Mouse (Mus musculus) thymus, adult 2 months (tissue): Measurements from ENCODE around the gene Gm20388.

Experiments
- CTCF ChIP-seq: fragments of 200-500 bp; IDR thresholded peaks from 2 replicates; pipeline ENCODE4 v1.5.1; 2012; ENCODE audit warnings: mild to moderate bottlenecking, control low read depth, low read length, moderate library complexity, borderline replicate concordance; ENCODE audit not compliant: control insufficient read depth, poor library complexity, insufficient read depth; ENCODE audit errors: extremely low read depth
- POLR2A ChIP-seq: fragments of 200-500 bp; IDR thresholded peaks from 2 replicates; pipeline ENCODE4 v1.6.1; 2012; ENCODE audit warnings: mild to moderate bottlenecking, low read length, control low read depth, moderate library complexity; ENCODE audit not compliant: control insufficient read depth, poor library complexity, insufficient read depth; ENCODE audit errors: extremely low read depth

- TF ChIP-seq CTCF (no peak), POLR2A (no peak)
Observed at GRCm38 (mm10) chr8:121885001-121885400, 1974.4 kb downstream of the Gm20388 start.
